Mouse (Mus musculus) liver, postnatal 0 days (tissue): Measurements from ENCODE around the gene Myo1f.

Source experiments
- CTCF ChIP-seq: sonication (generic); IDR thresholded peaks from 2 replicates; pipeline ENCODE4 v1.5.1; 2016; ENCODE audit warnings: antibody characterized with exemption, low read depth
- EP300 ChIP-seq: IDR thresholded peaks from 2 replicates; pipeline ENCODE4 v1.6.1; 2016; ENCODE audit warnings: antibody characterized with exemption, low read depth, mild to moderate bottlenecking

- TF ChIP-seq CTCF (no peak), EP300 (no peak)
Measured at GRCm38 (mm10) chr17:33637516-33638276, 82.2 kb downstream of the Myo1f start, which contains the start of gene Pram1.
